In genomic region chr2:125293969-125294491, GRCm38 (mm10) we compare ENCODE assay signal across 19 mouse cellular contexts. TPM values are rescaled to one million over a fixed set of nuclear protein-coding genes. Genes with fewer than 3 reads are reported as not detected.
A peak's percentile ranks its signal among the peaks of the same experiment; 100 is the strongest.
DNase-seq lines count a peak whose midpoint lies in the region; TF ChIP-seq lines count a peak whose summit lies in the region.
"Had no signal": no experiment of that assay in that cellular context is flagged by ENCODE, and none has a peak within 500 bp of the region (broad histone marks: within the 10 kb centered on the region; RNA-seq: fewer than 3 reads in every experiment).

No protein-coding gene starts in this region.

- H3K27me3 ChIP-seq in C2C12 (ENCODE audit: control insufficient read depth, insufficient read depth, insufficient read length) = no peaks in the 10 kb centered on the region
- H3K27me3 ChIP-seq: CH12.LX; embryonic facial prominence, embryonic 15.5 days; forebrain, embryonic 13.5 days; hindbrain, embryonic 15.5 days; kidney, embryonic 15.5 days; liver, embryonic 13.5 days; midbrain, embryonic 12.5 days; neural tube, embryonic 15.5 days had no signal

- H3K79me2 ChIP-seq in C2C12 (ENCODE audit: control insufficient read depth, insufficient read depth) = no peaks in the 10 kb centered on the region

- intact Hi-C loops in heart, postnatal 10 days (cut with DNase I) = no loop called here
- intact Hi-C loops in heart, postnatal 36 days (cut with DNase I) = no loop called here

- H3ac ChIP-seq in C2C12 (ENCODE audit: control insufficient read depth, insufficient read length, low read depth) = no peak overlapping the region

- TF ChIP-seq CTCF in C2C12 (IDR thresholded peaks at IDR 0.05; ENCODE audit: control insufficient read depth, insufficient read depth, insufficient read length) = no peak

- no peaks in the 10 kb centered on the region for H3K79me3 ChIP-seq in C2C12 (ENCODE audit: low read depth)

- peaks cover 8% of the 10 kb centered on the region for H3K36me3 ChIP-seq in C2C12 (ENCODE audit: control insufficient read depth, insufficient read depth)
- H3K36me3 ChIP-seq: embryonic facial prominence, embryonic 15.5 days; hindbrain, embryonic 15.5 days; kidney, embryonic 15.5 days; liver, embryonic 13.5 days; midbrain, embryonic 12.5 days; neural tube, embryonic 15.5 days had no signal

- H3K4me3 ChIP-seq in C2C12 (ENCODE audit: insufficient read depth, poor library complexity, severe bottlenecking) = no peak overlapping the region
- H3K4me3 ChIP-seq: embryonic facial prominence, embryonic 15.5 days; forebrain, embryonic 13.5 days; hindbrain, embryonic 15.5 days; kidney, embryonic 15.5 days; liver, embryonic 13.5 days; midbrain, embryonic 12.5 days; neural tube, embryonic 15.5 days had no signal

- DNase-seq in heart, postnatal 10 days = peak; percentile 44 to 47
- DNase-seq in heart, postnatal 36 days = no peak
- peak; percentile 65 for DNase-seq in 3134 (ENCODE audit: extremely low read depth, insufficient read length, low spot score)
- peak; percentile 50 for DNase-seq in gastrocnemius, postnatal 25 days
- no peak for DNase-seq in ovary, adult 18-20 months (ENCODE audit: low spot score)
- no peak for DNase-seq in cerebellum, adult 18-20 months
- DNase-seq: adrenal gland, postnatal 14 days; cerebellum, adult 8-10 months; layer of hippocampus, postnatal 36 days; liver, embryonic 13.5 days; thymus, postnatal 36 days had no signal

TF ChIP-seq in C2C12, 6 proteins besides CTCF, POLR2A, EP300 and RAD21:
- peak; percentile 27 for TF ChIP-seq FOSL1 (IDR thresholded peaks at IDR 0.05; ENCODE audit: insufficient read depth, low read length, poor library complexity, severe bottlenecking)
- TF ChIP-seq CEBPB (IDR thresholded peaks at IDR 0.05; ENCODE audit: low read depth) = peak; percentile 75
- peak; percentile 49 for TF ChIP-seq MAX (IDR thresholded peaks at IDR 0.05)
- no peak for TF ChIP-seq USF1 (IDR thresholded peaks at IDR 0.05; ENCODE audit: low read depth)
- TF ChIP-seq MYOG (IDR thresholded peaks at IDR 0.05; ENCODE audit: control insufficient read depth, extremely low read depth, insufficient read length) = no peak
- peak; percentile 36 for TF ChIP-seq MYOD1 (IDR thresholded peaks at IDR 0.05; ENCODE audit: control insufficient read depth, insufficient read length, low read depth)

RNA-seq across cellular contexts. Expression of gene Dut, which starts 47.0 kb away (rescaled TPM):
- total RNA-seq in heart, postnatal 10 days (2021) = 10 to 100 TPM; 38.1 to 42.9 TPM
- total RNA-seq in heart, postnatal 36 days (2021) = 10 to 100 TPM; 25.7 to 28.3 TPM
- polyA plus RNA-seq in C2C12 (2012; fragmentation: generic; extraction: Trizol) = 99.9 TPM
- total RNA-seq in gastrocnemius, postnatal 25 days (2021) = 1 to 10 TPM; 6.4 to 7.4 TPM

Comparison
In these comparisons a context has a peak if more than half of its experiments do, and no peak if none do; other contexts are left out.
1. DNase-seq: peak in heart, postnatal 10 days (2 of 2), 3134 (single experiment) and gastrocnemius, postnatal 25 days (single experiment); none in heart, postnatal 36 days (0 of 2), ovary, adult 18-20 months (single experiment) and cerebellum, adult 18-20 months (0 of 2).